Mouse (Mus musculus) megakaryocyte-erythroid progenitor cell, adult 5-6 weeks (primary cell): ENCODE measurements around the gene Lin7b. TPM values are rescaled to one million over a fixed set of nuclear protein-coding genes. Genes with fewer than 3 reads are reported as not detected.

Experiments
- ATAC-seq: replicated peaks from 2 replicates; pipeline ENCODE4 v1.8.0; 2016; ENCODE audit warnings: mild to moderate bottlenecking, inconsistent platforms; ENCODE audit not compliant: severe bottlenecking, poor library complexity, low FRiP score, low TSS enrichment
- total RNA-seq, 2 experiments: library from RNA; stranded (forward) in 1 of 2; stranded (reverse) in 1 of 2; fragments of 200-1000, 215-1000 nt in 1 of 2; fragments of >200 nt in 1 of 2; fragmentation: Nextera tagmentation in 1 of 2; gene quantifications; 2 replicates each; pipeline ENCODE4 v1.2.3; 2014 to 2017

Gene Lin7b
- total RNA-seq, 2 experiments from 2014 or later, result 2.6 TPM; not detected in 1

DNA sequence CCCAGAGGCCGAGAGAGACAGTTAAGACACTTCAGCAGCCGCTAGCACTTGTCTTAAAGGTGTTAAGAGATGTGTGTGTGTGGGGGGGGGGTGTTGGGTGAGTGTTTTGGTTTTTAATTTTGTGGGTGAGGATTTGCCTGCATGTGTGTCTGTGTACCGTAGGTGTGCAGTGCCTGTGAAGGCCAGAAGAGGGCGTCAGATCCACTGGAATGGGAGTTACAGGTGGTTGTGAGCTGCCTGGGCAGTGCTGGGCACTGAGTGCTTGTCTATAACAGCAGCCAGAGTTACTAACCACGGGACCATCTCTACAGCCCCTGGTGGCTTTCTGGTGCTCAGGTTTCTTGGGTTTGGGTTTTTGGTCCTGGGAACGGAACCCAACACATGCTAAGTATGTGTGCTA, 38.9 kb downstream of the Lin7b start:
- no peak for ATAC-seq

DNA sequence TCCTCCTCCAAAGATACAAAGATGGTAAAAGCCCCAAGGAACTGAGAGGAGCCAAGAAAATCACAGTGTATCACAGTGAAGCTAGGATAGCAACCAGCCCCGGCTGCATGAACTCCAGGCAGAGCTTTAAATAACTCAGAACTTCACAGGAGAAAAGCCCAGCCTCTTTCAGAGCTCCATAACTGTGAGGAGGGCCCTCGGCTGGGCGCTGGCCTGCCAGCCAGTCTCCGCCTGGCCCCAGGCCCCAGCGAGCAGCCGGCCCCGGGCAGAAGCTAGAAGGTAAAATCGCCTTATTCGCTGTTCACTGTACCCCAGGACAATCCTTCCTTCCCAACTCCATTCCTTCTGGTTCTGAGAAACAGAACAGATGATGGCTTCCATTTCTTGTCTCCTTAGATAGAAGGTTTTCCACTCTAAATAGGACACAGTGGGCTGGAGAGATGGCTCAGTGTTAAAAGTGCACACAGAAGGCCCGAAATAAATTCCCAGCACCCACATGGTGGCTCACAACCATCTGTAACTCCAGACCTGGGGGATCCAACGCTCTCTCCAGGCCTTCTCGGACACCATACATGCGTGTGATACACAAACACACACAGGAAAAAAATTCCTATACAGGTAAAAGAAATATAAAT, 41.4 kb downstream of the Lin7b start:
- ATAC-seq, result no peak

DNA sequence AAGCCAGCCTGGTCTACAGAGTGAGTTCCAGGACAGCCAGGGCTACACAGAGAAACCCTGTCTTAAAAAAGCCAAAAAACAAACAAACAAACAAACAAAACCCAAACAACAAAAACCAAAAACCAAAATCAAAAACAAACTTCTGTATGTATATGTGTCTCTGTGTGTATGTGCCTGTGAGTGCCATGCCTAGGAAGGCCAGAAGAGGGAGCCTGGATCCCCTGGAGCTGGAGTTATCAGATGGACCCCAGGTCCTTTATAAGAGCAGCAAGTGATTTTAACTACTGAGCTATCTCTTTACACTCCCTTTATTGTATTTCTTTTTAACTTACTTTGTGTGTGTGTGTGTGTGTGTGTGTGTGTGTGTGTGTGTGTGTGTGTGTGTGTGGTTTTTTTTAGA, 44.6 kb downstream of the Lin7b start:
- no peak for ATAC-seq

DNA sequence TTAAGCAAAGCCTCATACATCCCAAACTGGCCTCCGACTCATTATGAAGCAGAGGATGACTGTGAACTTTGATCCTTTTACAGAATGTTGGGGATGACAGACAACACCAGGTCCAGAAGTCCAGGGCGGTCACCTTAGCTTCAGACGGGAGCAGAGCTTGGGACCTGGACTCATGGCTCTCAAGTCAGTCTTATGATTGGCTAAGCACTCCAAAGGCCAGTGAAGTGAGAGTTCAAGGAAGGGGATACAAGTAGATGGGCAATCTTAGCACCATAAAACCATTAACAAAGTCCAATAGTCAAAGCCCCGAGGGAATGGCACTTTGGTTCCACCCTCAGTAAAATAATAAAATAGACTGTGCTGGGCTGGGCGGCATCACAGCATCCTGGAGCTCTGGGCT, 47.3 kb downstream of the Lin7b start:
- no peak for ATAC-seq

DNA sequence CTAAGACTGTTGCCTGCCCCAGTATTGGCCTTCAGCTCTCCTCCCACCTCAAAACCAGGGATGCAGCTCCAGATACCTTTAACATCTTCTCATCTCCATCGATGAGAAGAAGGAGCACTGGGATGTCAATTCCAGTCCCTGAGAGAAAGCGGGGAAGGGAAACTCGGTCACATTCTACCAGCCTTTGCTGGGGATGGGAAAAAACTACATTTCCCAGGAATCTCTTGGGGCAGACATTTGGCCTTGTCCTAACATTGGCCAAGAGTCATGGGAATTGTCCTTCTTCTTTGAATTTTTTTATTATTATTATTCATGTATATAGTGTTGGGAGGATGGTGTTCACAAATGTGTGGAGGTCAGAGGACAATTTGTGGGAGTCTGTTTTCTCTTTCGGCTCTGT, 48.1 kb downstream of the Lin7b start:
- no peak for ATAC-seq

Other genes starting within 250 kb of the Lin7b start
Only the 30 nearest of the 36 such genes appear.
- gene Pih1d1, start 216.3 kb downstream of the Lin7b start, total RNA-seq (2014; fragmentation: Nextera tagmentation), result 135 and 148 TPM in 2 replicates
- 39.0 and 61.3 TPM in 2 replicates for gene Pih1d1, start 216.3 kb downstream of the Lin7b start, total RNA-seq (2017)
- gene Aldh16a1, start 216.0 kb downstream of the Lin7b start, total RNA-seq (2014; fragmentation: Nextera tagmentation), result 69.0 and 84.8 TPM in 2 replicates
- gene Aldh16a1, start 216.0 kb downstream of the Lin7b start, total RNA-seq (2017), result 19.1 and 22.1 TPM in 2 replicates
- gene Slc17a7, start 206.6 kb downstream of the Lin7b start, total RNA-seq (2014; fragmentation: Nextera tagmentation), result not detected in 2 replicates
- gene Slc17a7, start 206.6 kb downstream of the Lin7b start, total RNA-seq (2017), result not detected in 2 replicates
- not detected in 2 replicates for gene Gfy, start 191.0 kb downstream of the Lin7b start, total RNA-seq (2014; fragmentation: Nextera tagmentation)
- 1.9 TPM in 1 of 2 replicates, not detected in the other for gene Gfy, start 191.0 kb downstream of the Lin7b start, total RNA-seq (2017)
- gene Pth2, start 189.6 kb downstream of the Lin7b start, total RNA-seq (2014; fragmentation: Nextera tagmentation), result not detected in 2 replicates
- gene Pth2, start 189.6 kb downstream of the Lin7b start, total RNA-seq (2017), result not detected in 2 replicates
- gene Ccdc155, start 165.7 kb downstream of the Lin7b start, total RNA-seq (2014; fragmentation: Nextera tagmentation), result 0.89 and 2.0 TPM in 2 replicates
- gene Ccdc155, start 165.7 kb downstream of the Lin7b start, total RNA-seq (2017), result 0.52 and 1.1 TPM in 2 replicates
- 32.2 and 40.5 TPM in 2 replicates for gene Dkkl1, start 158.4 kb downstream of the Lin7b start, total RNA-seq (2014; fragmentation: Nextera tagmentation)
- 16.4 and 32.1 TPM in 2 replicates for gene Dkkl1, start 158.4 kb downstream of the Lin7b start, total RNA-seq (2017)
- gene Tead2, start 154.8 kb downstream of the Lin7b start, total RNA-seq (2014; fragmentation: Nextera tagmentation), result not detected in 2 replicates
- not detected in 2 replicates for gene Tead2, start 154.8 kb downstream of the Lin7b start, total RNA-seq (2017)
- 83.5 and 91.4 TPM in 2 replicates for gene Cd37, start 131.5 kb downstream of the Lin7b start, total RNA-seq (2014; fragmentation: Nextera tagmentation)
- 27.2 and 28.4 TPM in 2 replicates for gene Cd37, start 131.5 kb downstream of the Lin7b start, total RNA-seq (2017)
- not detected in 2 replicates for gene Slc6a16, start 129.5 kb downstream of the Lin7b start, total RNA-seq (2014; fragmentation: Nextera tagmentation)
- not detected in 2 replicates for gene Slc6a16, start 129.5 kb downstream of the Lin7b start, total RNA-seq (2017)
- not detected in 2 replicates for gene Slc6a21, start 93.1 kb downstream of the Lin7b start, total RNA-seq (2014; fragmentation: Nextera tagmentation)
- gene Slc6a21, start 93.1 kb downstream of the Lin7b start, total RNA-seq (2017), result not detected in 2 replicates
- gene Trpm4, start 36.8 kb downstream of the Lin7b start, total RNA-seq (2014; fragmentation: Nextera tagmentation), result 0.22 and 0.54 TPM in 2 replicates
- 0.11 TPM in 1 of 2 replicates, not detected in the other for gene Trpm4, start 36.8 kb downstream of the Lin7b start, total RNA-seq (2017)
- not detected in 2 replicates for gene Hrc, start 35.3 kb downstream of the Lin7b start, total RNA-seq (2014; fragmentation: Nextera tagmentation)
- gene Hrc, start 35.3 kb downstream of the Lin7b start, total RNA-seq (2017), result not detected in 2 replicates
- 0.42 TPM in 1 of 2 replicates, not detected in the other for gene Ppfia3, start 3.6 kb downstream of the Lin7b start, total RNA-seq (2014; fragmentation: Nextera tagmentation)
- gene Ppfia3, start 3.6 kb downstream of the Lin7b start, total RNA-seq (2017), result 0.80 TPM in 1 of 2 replicates, not detected in the other
- gene Snrnp70, start 25.2 kb upstream of the Lin7b start, total RNA-seq (2014; fragmentation: Nextera tagmentation), result 350 and 415 TPM in 2 replicates
- gene Snrnp70, start 25.2 kb upstream of the Lin7b start, total RNA-seq (2017), result 478 and 585 TPM in 2 replicates
- gene Kcna7, start 35.1 kb upstream of the Lin7b start, total RNA-seq (2014; fragmentation: Nextera tagmentation), result not detected in 2 replicates
- not detected in 2 replicates for gene Kcna7, start 35.1 kb upstream of the Lin7b start, total RNA-seq (2017)
- not detected in 2 replicates for gene Ntf5, start 43.1 kb upstream of the Lin7b start, total RNA-seq (2014; fragmentation: Nextera tagmentation)
- not detected in 2 replicates for gene Ntf5, start 43.1 kb upstream of the Lin7b start, total RNA-seq (2017)
- gene Lhb, start 50.2 kb upstream of the Lin7b start, total RNA-seq (2014; fragmentation: Nextera tagmentation), result not detected in 2 replicates
- not detected in 2 replicates for gene Lhb, start 50.2 kb upstream of the Lin7b start, total RNA-seq (2017)
- gene Gys1, start 64.3 kb upstream of the Lin7b start, total RNA-seq (2014; fragmentation: Nextera tagmentation), result 5.9 and 6.2 TPM in 2 replicates
- gene Gys1, start 64.3 kb upstream of the Lin7b start, total RNA-seq (2017), result 3.4 and 4.6 TPM in 2 replicates
- gene Ruvbl2, start 67.5 kb upstream of the Lin7b start, total RNA-seq (2014; fragmentation: Nextera tagmentation), result 171 and 179 TPM in 2 replicates
- 185 and 236 TPM in 2 replicates for gene Ruvbl2, start 67.5 kb upstream of the Lin7b start, total RNA-seq (2017)
- gene Ftl1, start 89.3 kb upstream of the Lin7b start, total RNA-seq (2014; fragmentation: Nextera tagmentation), result 1,148 and 1,512 TPM in 2 replicates
- gene Ftl1, start 89.3 kb upstream of the Lin7b start, total RNA-seq (2017), result 490 and 578 TPM in 2 replicates
- gene Bax, start 96.3 kb upstream of the Lin7b start, total RNA-seq (2014; fragmentation: Nextera tagmentation), result 60.7 and 75.9 TPM in 2 replicates
- 38.8 and 40.8 TPM in 2 replicates for gene Bax, start 96.3 kb upstream of the Lin7b start, total RNA-seq (2017)
- 0.42 TPM in 1 of 2 replicates, not detected in the other for gene Tulp2, start 111.3 kb upstream of the Lin7b start, total RNA-seq (2014; fragmentation: Nextera tagmentation)
- 0.19 TPM in 1 of 2 replicates, not detected in the other for gene Tulp2, start 111.3 kb upstream of the Lin7b start, total RNA-seq (2017)
- not detected in 2 replicates for gene Gm45808, start 116.2 kb upstream of the Lin7b start, total RNA-seq (2014; fragmentation: Nextera tagmentation)
- gene Gm45808, start 116.2 kb upstream of the Lin7b start, total RNA-seq (2017), result not detected in 2 replicates
- gene Dhdh, start 118.2 kb upstream of the Lin7b start, total RNA-seq (2014; fragmentation: Nextera tagmentation), result 1.9 and 2.5 TPM in 2 replicates
- gene Dhdh, start 118.2 kb upstream of the Lin7b start, total RNA-seq (2017), result 1.8 and 3.5 TPM in 2 replicates
- 100 and 140 TPM in 2 replicates for gene Nucb1, start 139.8 kb upstream of the Lin7b start, total RNA-seq (2014; fragmentation: Nextera tagmentation)
- 285 and 323 TPM in 2 replicates for gene Nucb1, start 139.8 kb upstream of the Lin7b start, total RNA-seq (2017)
- gene Ppp1r15a, start 155.7 kb upstream of the Lin7b start, total RNA-seq (2014; fragmentation: Nextera tagmentation), result 35.5 and 79.3 TPM in 2 replicates
- gene Ppp1r15a, start 155.7 kb upstream of the Lin7b start, total RNA-seq (2017), result 161 and 186 TPM in 2 replicates
- 0.27 TPM in 1 of 2 replicates, not detected in the other for gene Plekha4, start 155.7 kb upstream of the Lin7b start, total RNA-seq (2014; fragmentation: Nextera tagmentation)
- not detected in 2 replicates for gene Plekha4, start 155.7 kb upstream of the Lin7b start, total RNA-seq (2017)
- not detected in 2 replicates for gene Hsd17b14, start 184.3 kb upstream of the Lin7b start, total RNA-seq (2014; fragmentation: Nextera tagmentation)
- gene Hsd17b14, start 184.3 kb upstream of the Lin7b start, total RNA-seq (2017), result not detected in 2 replicates
- gene Bcat2, start 199.6 kb upstream of the Lin7b start, total RNA-seq (2014; fragmentation: Nextera tagmentation), result 81.0 and 92.5 TPM in 2 replicates
- gene Bcat2, start 199.6 kb upstream of the Lin7b start, total RNA-seq (2017), result 23.3 and 50.0 TPM in 2 replicates